Mouse (Mus musculus) liver, adult 2 months (tissue): ENCODE results near the gene Ltb.

Source experiments
- CTCF ChIP-seq: fragments of 200-500 bp; IDR thresholded peaks from 2 replicates; pipeline ENCODE4 v1.5.1; 2011; ENCODE audit warnings: low read depth, low read length, control low read depth
- POLR2A ChIP-seq: fragments of 200-500 bp; IDR thresholded peaks from 2 replicates; pipeline ENCODE4 v1.6.1; 2011; ENCODE audit warnings: low read length, control low read depth; ENCODE audit not compliant: insufficient read depth; ENCODE audit errors: extremely low read depth

- TF ChIP-seq CTCF (no peak), POLR2A (no peak)
Measured at GRCm38 (mm10) chr17:35201128-35201527, 6.9 kb downstream of the Ltb start.
